In the genomic region with DNA sequence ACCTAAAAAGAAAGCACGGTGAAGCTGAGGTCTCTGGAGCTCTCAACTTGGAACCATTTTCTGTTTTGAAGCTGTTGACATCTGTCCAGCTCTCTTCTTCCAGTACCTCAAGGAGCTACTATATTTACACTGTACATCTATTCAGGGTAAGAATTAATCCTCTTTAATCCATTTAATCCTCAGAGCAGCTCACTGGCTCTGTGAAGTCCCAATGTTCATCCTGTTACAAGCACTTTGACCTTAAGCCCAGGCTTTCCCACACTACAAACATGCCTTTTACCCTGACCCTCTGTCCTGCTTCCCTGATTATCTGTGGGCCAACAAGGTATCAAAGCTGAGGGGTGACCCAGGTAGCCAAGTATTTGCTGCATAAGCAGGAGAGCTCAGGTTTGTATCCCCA, we compare ENCODE assay signal across 18 mouse cellular contexts.
"Had no signal": no experiment of that assay in that cellular context is flagged by ENCODE, and none has a peak within 500 bp of the region (broad histone marks: within the 10 kb centered on the region; RNA-seq: fewer than 3 reads in every experiment).

No protein-coding gene starts in this region.

- H3K36me3 ChIP-seq: liver, embryonic 13.5 days; liver, embryonic 15.5 days; lung, embryonic 15.5 days; midbrain, embryonic 13.5 days; midbrain, embryonic 15.5 days; neural tube, embryonic 12.5 days; stomach, embryonic 15.5 days had no signal

- H3K27me3 ChIP-seq: liver, embryonic 13.5 days; liver, embryonic 15.5 days; lung, embryonic 15.5 days; midbrain, embryonic 13.5 days; midbrain, embryonic 15.5 days; neural tube, embryonic 12.5 days; stomach, embryonic 15.5 days had no signal

- DNase-seq: liver, embryonic 13.5 days; liver, postnatal 0 days; lung, adult 2 months; lung, postnatal 14 days; lung, postnatal 36 days; right cerebral cortex, postnatal 14 days; thymus, adult 18-20 months; thymus, postnatal 14 days; thymus, postnatal 36 days had no signal

- H3K4me3 ChIP-seq: liver, embryonic 13.5 days; liver, embryonic 15.5 days; lung, embryonic 15.5 days; megakaryocyte, embryonic 14.5 days; midbrain, embryonic 13.5 days; midbrain, embryonic 15.5 days; neural tube, embryonic 12.5 days; stomach, embryonic 15.5 days had no signal

- H3K4me1 ChIP-seq: liver, embryonic 15.5 days; midbrain, embryonic 15.5 days; neural tube, embryonic 12.5 days; stomach, embryonic 15.5 days had no signal

- H3K27ac ChIP-seq: liver, embryonic 13.5 days; liver, embryonic 15.5 days; lung, embryonic 15.5 days; macrophage; midbrain, embryonic 13.5 days; midbrain, embryonic 15.5 days; neural tube, embryonic 12.5 days; stomach, embryonic 15.5 days; stomach, postnatal 0 days had no signal

- H3K9me3 ChIP-seq: liver, embryonic 13.5 days; liver, embryonic 15.5 days; lung, embryonic 15.5 days; megakaryocyte, embryonic 14.5 days; midbrain, embryonic 13.5 days; midbrain, embryonic 15.5 days; neural tube, embryonic 12.5 days; stomach, embryonic 15.5 days had no signal
